Mouse (Mus musculus) liver, embryonic 14.5 days (tissue): ENCODE results near the gene Gm11569. TPM values are rescaled to one million over a fixed set of nuclear protein-coding genes. Genes with fewer than 3 reads are reported as not detected.
"Not testable (repeated sequence)": the region's sequence is repeated elsewhere in the genome, so short reads cannot be mapped to it uniquely, and the experiment has no call there.

Experiments used
- ATAC-seq: fragments of 200-750 bp; cut with Nextera tagmentation; 2 replicates; pipeline ENCODE4 v1.8.0; 2017; ENCODE audit warnings: moderate number of reproducible peaks, mild to moderate bottlenecking, moderate library complexity; ENCODE audit not compliant: insufficient read depth
- DNase-seq, 3 experiments: peaks; one replicate each; pipeline ENCODE4 v3.0.0-alpha.2; 2012 to 2013; ENCODE audit warnings: low read depth in 3 of 3, low spot score in 3 of 3
- H3K27ac ChIP-seq: fragments of 300-500 bp; sonication (generic); 2 replicates; pipeline ENCODE4 v1.5.1; 2014; ENCODE audit warnings: moderate library complexity, mild to moderate bottlenecking, control low read depth, inconsistent platforms
- H3K27me3 ChIP-seq: fragments of 300-500 bp; sonication (generic); 2 replicates; pipeline ENCODE4 v1.6.1; 2014; ENCODE audit warnings: mild to moderate bottlenecking, low read length, moderate library complexity; ENCODE audit not compliant: control insufficient read depth, insufficient read depth
- H3K36me3 ChIP-seq: fragments of 300-500 bp; sonication (generic); replicated peaks from 2 replicates; pipeline ENCODE4 v1.6.1; 2014; ENCODE audit warnings: low read depth; ENCODE audit not compliant: control insufficient read depth, insufficient read depth
- H3K4me1 ChIP-seq, 2 experiments: fragments of 200-500 bp in 1 of 2; fragments of 300-500 bp in 1 of 2; sonication (generic) in 1 of 2; replicated peaks; 2 replicates each; pipeline ENCODE4 v1.6.1; 2012 to 2014; ENCODE audit warnings: antibody characterized with exemption in 1 of 2, inconsistent platforms in 1 of 2, low read length in 1 of 2; ENCODE audit not compliant: control insufficient read depth in 2 of 2, insufficient read depth in 2 of 2
- H3K4me2 ChIP-seq: fragments of 300-500 bp; sonication (generic); 2 replicates; pipeline ENCODE4 v1.6.1; 2014; ENCODE audit warnings: low read depth, mild to moderate bottlenecking, control low read depth, moderate library complexity
- H3K4me3 ChIP-seq, 2 experiments: fragments of 200-500 bp in 1 of 2; fragments of 300-500 bp in 1 of 2; sonication (generic) in 1 of 2; 2 replicates each; pipeline ENCODE4 v1.5.1; 2012 to 2014; ENCODE audit warnings: low read depth in 2 of 2, low read length in 2 of 2, mild to moderate bottlenecking in 2 of 2, control low read depth in 1 of 2, inconsistent platforms in 1 of 2, moderate library complexity in 1 of 2; ENCODE audit not compliant: insufficient read depth in 1 of 2
- H3K9ac ChIP-seq: fragments of 300-500 bp; sonication (generic); replicated peaks from 2 replicates; pipeline ENCODE4 v1.6.1; 2014; ENCODE audit warnings: mild to moderate bottlenecking, control low read depth, moderate library complexity
- H3K9me3 ChIP-seq: fragments of 300-500 bp; sonication (generic); 2 replicates; pipeline ENCODE4 v1.6.1; 2016; ENCODE audit warnings: low read length, mixed read lengths; ENCODE audit not compliant: control insufficient read depth
- CTCF ChIP-seq: IDR thresholded peaks from 2 replicates; pipeline ENCODE4 v1.5.1; 2016; ENCODE audit warnings: antibody characterized with exemption, low read depth, control low read depth
- EP300 ChIP-seq: IDR thresholded peaks from 2 replicates; pipeline ENCODE4 v1.6.1; 2016; ENCODE audit warnings: antibody characterized with exemption, low read depth
- WGBS: fragments of 180-500 bp; shearing (Covaris S2); extraction: QIAGEN DNeasy Blood & Tissue Kit; methylation state at CpG from one replicate; pipeline ENCODE4 v1.1.7; 2014; ENCODE audit not compliant: insufficient replicate concordance; 5-methylcytosine and 5-hydroxymethylcytosine counted together
- polyA plus RNA-seq, 2 experiments: library from polyadenylated mRNA; depleted of rRNA in 1 of 2; stranded (reverse) in 1 of 2; unstranded in 1 of 2; fragments of >200 nt; fragmentation: Nextera tagmentation in 1 of 2; extraction: Ambion mirVana in 1 of 2; gene quantifications; 2 replicates each; pipeline versions ENCODE4 v1.2.1 to v1.2.3; 2012 to 2014

Gm11569 gene
- polyA plus RNA-seq, 2 experiments, result not detected

DNA sequence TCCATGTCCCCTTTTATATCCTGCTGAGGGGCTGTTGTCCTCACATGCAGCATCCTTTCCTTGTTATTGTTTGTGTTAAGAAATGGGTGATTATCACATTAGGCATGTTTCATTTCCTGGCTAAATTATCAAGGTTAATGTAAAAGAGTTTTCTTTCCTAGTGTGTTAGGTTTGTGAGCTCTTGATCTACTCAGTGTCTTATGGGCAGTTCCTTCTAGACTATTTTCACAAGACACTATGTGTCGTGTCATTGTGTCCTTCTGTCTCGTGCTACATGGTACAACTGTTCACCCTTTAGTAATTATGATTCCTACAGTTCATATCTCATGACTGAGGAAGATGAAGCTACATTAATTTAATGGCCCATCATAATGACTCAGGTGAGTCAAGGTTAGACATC lies 5.4 kb downstream of the Gm11569 start, which contains the start of gene Gm11596:
TSS of gene Gm11596 (minus strand) at position 101 of the 400 bp plus-strand sequence.
- H3K27ac ChIP-seq, result no peak within 1 kb of the TSS
- no peak within 1 kb of the TSS for H3K9ac ChIP-seq
- H3K4me3 ChIP-seq, result no peak within 1 kb of the TSS
- H3K27me3 ChIP-seq, result no peaks in the 10 kb centered on the region
- DNase-seq (no peak), ATAC-seq (no peak)
- TF ChIP-seq EP300 (no peak), CTCF (no peak)
- H3K9me3 ChIP-seq, result no peaks in the 10 kb centered on the region
- H3K36me3 ChIP-seq, result no peaks in the 10 kb centered on the region
- no peaks in the 10 kb centered on the region for H3K4me1 ChIP-seq
- WGBS, result 58% methylated on average over 2 of the region's 2 CpGs
- H3K4me2 ChIP-seq, result no peak within 1 kb of the TSS

DNA sequence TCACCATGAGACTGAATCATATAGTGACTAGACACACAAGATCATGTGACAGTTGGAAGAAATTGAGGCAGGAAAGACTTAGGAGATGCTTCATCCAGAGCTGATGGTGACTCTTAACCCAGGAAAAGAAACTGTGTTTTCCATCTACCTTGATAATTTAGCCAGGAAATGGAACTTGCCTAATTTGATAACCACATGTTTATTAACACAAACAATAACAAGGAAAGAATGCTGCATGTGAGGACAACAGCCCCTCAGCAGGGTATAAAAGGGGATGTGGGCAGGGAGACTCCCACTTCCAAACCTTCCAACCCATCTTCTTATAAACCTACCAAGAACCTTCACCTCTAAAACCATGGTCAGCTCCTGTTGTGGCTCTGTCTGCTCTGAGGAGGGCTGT lies 13.8 kb downstream of the Gm11569 start, which contains the start of gene Krtap4-9:
TSS of gene Krtap4-9 (plus strand) at position 301 of the 400 bp plus-strand sequence.
- H3K4me3 ChIP-seq, H3K36me3 ChIP-seq, H3K4me1 ChIP-seq: not testable (repeated sequence)

DNA sequence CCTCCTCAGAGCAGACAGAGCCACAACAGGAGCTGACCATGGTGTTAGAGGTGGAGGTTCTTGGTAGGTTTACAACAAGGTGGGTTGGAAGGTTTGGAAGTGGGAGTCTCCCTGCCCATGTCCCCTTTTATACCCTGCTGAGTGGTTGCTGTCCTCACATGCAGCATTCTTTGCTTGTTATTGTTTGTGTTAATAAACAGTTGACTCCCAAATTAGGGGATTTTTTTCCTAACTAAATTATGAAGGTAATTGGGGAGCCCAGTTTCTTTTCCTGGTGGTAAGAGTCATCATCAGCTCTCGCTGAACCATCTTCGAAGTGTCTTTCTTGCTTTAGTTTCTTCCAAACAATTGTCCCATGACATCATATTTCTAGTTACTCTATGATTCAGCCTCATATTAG lies 18.1 kb downstream of the Gm11569 start, which contains the start of gene Krtap4-8:
TSS of gene Krtap4-8 (minus strand) at position 101 of the 400 bp plus-strand sequence.
- H3K4me1 ChIP-seq, result no peaks in the 10 kb centered on the region
- no peak within 1 kb of the TSS for H3K4me3 ChIP-seq
- no peaks in the 10 kb centered on the region for H3K27me3 ChIP-seq
- H3K36me3 ChIP-seq, result no peaks in the 10 kb centered on the region
- H3K27ac ChIP-seq, result no peak within 1 kb of the TSS
- H3K9me3 ChIP-seq, result no peaks in the 10 kb centered on the region
- H3K4me2 ChIP-seq, result no peak within 1 kb of the TSS
- DNase-seq (no peak), ATAC-seq (no peak)
- no peak within 1 kb of the TSS for H3K9ac ChIP-seq
- TF ChIP-seq EP300 (no peak), CTCF (no peak)
- 67% methylated on average over 2 of the region's 2 CpGs for WGBS

More for the DNA sequence above, 13.8 kb downstream of the Gm11569 start, which contains the start of gene Krtap4-9:
- H3K9me3 ChIP-seq, H3K27me3 ChIP-seq, H3K9ac ChIP-seq, H3K27ac ChIP-seq, DNase-seq, H3K4me2 ChIP-seq, ATAC-seq: not testable (repeated sequence)

DNA sequence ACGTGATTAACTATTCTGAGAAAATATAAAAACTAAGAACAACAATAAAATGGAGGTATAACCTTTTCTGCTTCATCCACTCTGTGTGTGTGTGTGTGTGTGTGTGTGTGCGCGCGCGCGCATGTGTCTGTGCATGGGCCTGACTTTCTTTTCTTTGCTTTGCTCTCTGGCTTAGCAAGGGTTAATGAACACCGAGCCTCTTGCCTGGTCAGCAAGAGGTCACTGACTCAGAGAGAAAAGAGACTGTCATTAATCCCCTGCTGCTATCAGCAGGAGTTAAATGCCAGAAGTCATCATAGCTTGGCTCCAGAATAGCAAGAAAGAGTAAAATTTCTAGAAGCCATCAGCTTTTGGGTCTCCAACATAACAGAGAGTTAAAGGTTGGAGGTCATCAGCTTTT lies 20.3 kb downstream of the Gm11569 start:
- Histone ChIP-seq H3K27ac (no peak overlapping the region), H3K4me1 (no peaks in the 10 kb centered on the region), H3K4me3 (no peak overlapping the region), H3K9ac (no peak overlapping the region), H3K27me3 (no peaks in the 10 kb centered on the region), H3K4me2 (no peak overlapping the region), H3K9me3 (no peaks in the 10 kb centered on the region), H3K36me3 (no peaks in the 10 kb centered on the region)
- ATAC-seq (no peak), DNase-seq (no peak)
- 68% methylated on average over 7 of the region's 7 CpGs for WGBS
- TF ChIP-seq CTCF (no peak), EP300 (no peak)

DNA sequence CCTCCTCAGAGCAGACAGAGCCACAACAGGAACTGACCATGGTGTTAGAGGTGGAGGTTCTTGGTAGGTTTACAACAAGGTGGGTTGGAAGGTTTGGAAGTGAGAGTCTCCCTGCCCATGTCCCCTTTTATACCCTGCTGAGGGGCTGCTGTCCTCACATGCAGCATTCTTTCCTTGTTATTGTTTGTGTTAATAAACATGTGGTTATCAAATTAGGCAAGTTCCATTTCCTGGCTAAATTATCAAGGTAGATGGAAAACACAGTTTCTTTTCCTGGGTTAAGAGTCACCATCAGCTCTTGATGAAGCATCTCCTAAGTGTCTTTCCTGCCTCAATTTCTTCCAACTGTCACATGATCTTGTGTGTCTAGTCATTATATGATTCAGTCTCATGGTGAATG lies 25.9 kb downstream of the Gm11569 start, which contains the start of gene Gm11595:
TSS of gene Gm11595 (minus strand) at position 101 of the 400 bp plus-strand sequence.
- ATAC-seq, H3K36me3 ChIP-seq, H3K9me3 ChIP-seq, H3K27me3 ChIP-seq, H3K4me2 ChIP-seq, H3K27ac ChIP-seq, H3K4me1 ChIP-seq, DNase-seq, H3K9ac ChIP-seq, H3K4me3 ChIP-seq: not testable (repeated sequence)

DNA sequence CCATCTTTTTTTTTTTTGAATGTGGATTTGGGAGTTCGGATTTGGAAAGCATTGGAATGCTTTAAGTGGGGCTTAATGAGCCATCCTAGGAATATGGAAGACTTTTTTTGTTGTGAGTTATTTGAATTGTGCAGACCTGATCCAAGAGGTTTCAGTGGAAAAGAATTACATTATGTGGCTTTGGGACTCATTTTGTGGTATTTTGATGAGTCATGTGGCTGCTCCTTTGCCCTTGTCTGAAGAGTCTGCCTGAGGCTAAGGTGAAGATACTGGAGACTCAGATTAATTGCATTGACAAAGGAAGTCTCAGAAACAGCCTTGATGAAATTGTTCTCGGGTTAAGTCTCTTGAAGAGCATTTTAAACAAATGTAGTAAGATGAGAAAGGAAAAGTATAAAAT lies 30.3 kb downstream of the Gm11569 start:
- H3K27ac ChIP-seq, result no peak overlapping the region
- H3K4me1 ChIP-seq, result no peaks in the 10 kb centered on the region
- no peak overlapping the region for H3K4me3 ChIP-seq
- DNase-seq, result no peak
- WGBS, result 39% methylated on average over 2 of the region's 2 CpGs
- ATAC-seq, result no peak
- H3K4me2 ChIP-seq, result no peak overlapping the region
- TF ChIP-seq EP300 (no peak), CTCF (no peak)
- no peaks in the 10 kb centered on the region for H3K36me3 ChIP-seq
- H3K9ac ChIP-seq, result no peak overlapping the region
- H3K27me3 ChIP-seq, result no peaks in the 10 kb centered on the region
- no peaks in the 10 kb centered on the region for H3K9me3 ChIP-seq
